Mouse (Mus musculus) ES-Bruce4 (cell line): Measurements from ENCODE around the gene Atp11a. TPM values are rescaled to one million over a fixed set of nuclear protein-coding genes. Genes with fewer than 3 reads are reported as not detected.

Experiments
- H3K27ac ChIP-seq: 2 replicates; pipeline ENCODE4 v1.5.1; 2012; ENCODE audit warnings: low read length, inconsistent platforms; ENCODE audit not compliant: insufficient read depth
- H3K27me3 ChIP-seq: 2 replicates; pipeline ENCODE4 v1.6.1; 2012; ENCODE audit warnings: mild to moderate bottlenecking, low read length, inconsistent platforms; ENCODE audit not compliant: control insufficient read depth, poor library complexity, insufficient read depth, severe bottlenecking
- H3K36me3 ChIP-seq: 2 replicates; pipeline ENCODE4 v1.6.1; 2012; ENCODE audit warnings: inconsistent platforms, mild to moderate bottlenecking, low read length, moderate library complexity; ENCODE audit not compliant: control insufficient read depth, poor library complexity, insufficient read depth, severe bottlenecking
- H3K4me1 ChIP-seq: one replicate; pipeline ENCODE4 v1.8.1; 2011; ENCODE audit warnings: low read length; ENCODE audit not compliant: control insufficient read depth, insufficient read depth
- H3K4me3 ChIP-seq: 2 replicates; pipeline ENCODE4 v1.5.1; 2011; ENCODE audit warnings: low read depth, mild to moderate bottlenecking, low read length
- H3K9ac ChIP-seq: 2 replicates; pipeline ENCODE4 v1.6.1; 2012; ENCODE audit warnings: low read depth, mild to moderate bottlenecking, inconsistent platforms; ENCODE audit not compliant: poor library complexity, severe bottlenecking
- H3K9me3 ChIP-seq: replicated peaks from 2 replicates; pipeline ENCODE4 v1.6.1; 2012; ENCODE audit warnings: mild to moderate bottlenecking, low read length, inconsistent platforms; ENCODE audit not compliant: control insufficient read depth, poor library complexity, insufficient read depth, severe bottlenecking
- CTCF ChIP-seq: IDR thresholded peaks from one replicate; pipeline ENCODE4 v1.8.1; 2011; ENCODE audit warnings: low read depth, low read length
- EP300 ChIP-seq: IDR thresholded peaks from 2 replicates; pipeline ENCODE4 v1.6.1; 2011; ENCODE audit warnings: low read depth, low read length; ENCODE audit not compliant: insufficient read depth
- POLR2A ChIP-seq: IDR thresholded peaks from one replicate; pipeline ENCODE4 v1.8.1; 2011; ENCODE audit warnings: low read length; ENCODE audit not compliant: insufficient read depth
- polyA plus RNA-seq: library from polyadenylated mRNA; stranded (reverse); fragments of >200 nt; gene quantifications from 2 replicates; pipeline ENCODE4 v1.2.4, GENCODE M21; 2011; ENCODE audit warnings: low read depth; ENCODE audit not compliant: missing spikeins, insufficient read depth, insufficient read length

Atp11a gene
- polyA plus RNA-seq, 1 experiment, result 58.5 TPM

DNA sequence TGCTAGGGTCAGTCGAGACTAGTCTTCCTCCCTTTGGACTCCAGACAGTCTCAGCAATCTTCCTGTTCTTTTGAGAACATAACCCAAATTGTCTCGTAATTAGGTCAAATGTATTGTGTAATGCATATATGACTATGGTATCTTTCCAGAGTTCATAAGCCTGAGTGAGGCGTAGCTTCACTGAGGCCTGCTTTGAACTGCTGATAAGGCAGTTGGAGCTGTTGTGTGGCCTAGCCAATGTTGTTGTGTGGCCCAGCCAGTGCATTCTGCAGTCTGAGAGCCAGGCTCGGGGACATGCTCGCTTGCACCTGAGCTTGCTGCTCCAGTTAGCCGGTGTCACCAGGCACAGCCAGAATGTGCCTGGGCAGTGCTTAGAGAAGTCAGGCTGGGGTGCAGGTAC is 89.6 kb downstream of the Atp11a start:
- Histone ChIP-seq H3K9me3 (no peaks in the 10 kb centered on the region), H3K27me3 (no peaks in the 10 kb centered on the region), H3K27ac (no peak overlapping the region), H3K4me1 (no peaks in the 10 kb centered on the region), H3K36me3 (peaks cover 3% of the 10 kb centered on the region; the same call in 1 of the 2 replicates), H3K9ac (no peak overlapping the region), H3K4me3 (no peak overlapping the region)
- TF ChIP-seq EP300 (no peak), POLR2A (no peak), CTCF (no peak)

DNA sequence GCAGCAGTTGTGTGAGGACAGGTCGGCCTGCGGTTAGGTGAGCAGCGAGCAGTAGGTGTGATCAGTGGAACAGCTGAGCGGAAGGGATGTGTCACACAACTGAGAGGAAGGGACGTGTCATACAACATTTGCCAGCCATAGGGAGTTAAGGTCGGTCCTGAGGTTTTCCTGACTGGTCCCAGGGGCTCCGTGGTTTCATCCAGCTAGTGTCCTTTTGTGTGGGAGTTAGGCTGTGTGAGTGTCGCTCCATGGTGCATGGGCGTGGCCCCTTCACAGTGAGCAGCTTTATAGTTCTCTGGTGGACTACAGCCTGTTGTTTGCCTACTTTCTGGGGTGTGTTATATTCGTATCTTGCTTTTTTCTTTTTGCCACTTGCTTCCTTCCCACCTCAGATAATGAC is 94.4 kb downstream of the Atp11a start:
- no peak for TF ChIP-seq EP300
- no peak for TF ChIP-seq POLR2A
- no peak for TF ChIP-seq CTCF
- H3K9me3 ChIP-seq, result no peaks in the 10 kb centered on the region
- H3K9ac ChIP-seq, result no peak overlapping the region
- peaks cover 3% of the 10 kb centered on the region; the same call in 1 of the 2 replicates for H3K36me3 ChIP-seq
- no peaks in the 10 kb centered on the region for H3K4me1 ChIP-seq
- H3K27ac ChIP-seq, result no peak overlapping the region
- no peak overlapping the region for H3K4me3 ChIP-seq
- no peaks in the 10 kb centered on the region for H3K27me3 ChIP-seq

DNA sequence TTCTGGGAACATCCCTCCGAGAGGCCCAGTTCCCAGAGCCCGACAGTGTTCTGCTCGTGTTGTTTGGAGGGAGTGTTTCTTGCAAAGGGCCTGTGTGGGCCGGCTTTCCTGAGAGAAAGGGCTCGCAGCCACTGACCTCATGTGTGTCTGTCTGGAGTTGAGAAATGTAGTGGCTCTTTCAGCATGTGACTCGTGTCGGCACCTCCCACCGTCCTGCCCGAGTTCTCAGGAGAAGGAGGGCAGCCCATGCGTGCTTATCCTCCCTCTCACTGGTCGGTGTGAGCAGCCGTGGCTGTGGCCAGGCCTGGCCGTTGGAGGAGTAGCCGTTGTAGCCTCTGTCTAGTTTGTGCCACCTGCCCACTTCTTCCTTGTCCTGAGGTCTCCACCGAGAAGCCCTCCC is 99.2 kb downstream of the Atp11a start:
- Histone ChIP-seq H3K9ac (no peak overlapping the region), H3K4me3 (no peak overlapping the region), H3K27ac (no peak overlapping the region), H3K27me3 (no peaks in the 10 kb centered on the region), H3K4me1 (no peaks in the 10 kb centered on the region), H3K9me3 (no peaks in the 10 kb centered on the region), H3K36me3 (no peaks in the 10 kb centered on the region)
- no peak for TF ChIP-seq POLR2A

DNA sequence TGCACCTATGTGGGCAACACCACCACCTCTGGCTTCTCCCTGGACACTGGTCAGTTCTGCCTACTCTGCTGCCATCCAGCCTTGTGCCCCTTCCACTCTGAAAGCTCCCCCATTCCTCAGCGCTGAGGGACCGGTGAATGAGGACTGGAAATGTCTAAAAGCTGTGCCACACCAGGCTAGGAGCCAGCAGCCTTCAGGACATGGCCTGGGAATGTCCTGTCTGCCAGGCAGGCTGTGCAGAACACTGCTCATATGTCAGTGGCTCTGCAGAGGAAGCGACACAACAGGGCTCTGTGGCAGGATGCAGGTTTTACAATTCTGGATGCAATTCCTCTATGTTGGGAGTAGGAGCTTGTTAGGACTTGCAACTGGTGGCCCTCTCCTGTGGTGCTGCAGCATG is 106.2 kb downstream of the Atp11a start:
- no peaks in the 10 kb centered on the region for H3K27me3 ChIP-seq
- no peak overlapping the region for H3K27ac ChIP-seq
- H3K9ac ChIP-seq, result no peak overlapping the region
- H3K4me1 ChIP-seq, result no peaks in the 10 kb centered on the region
- TF ChIP-seq CTCF (no peak), EP300 (no peak), POLR2A (no peak)
- no peaks in the 10 kb centered on the region for H3K9me3 ChIP-seq
- H3K36me3 ChIP-seq, result no peaks in the 10 kb centered on the region
- H3K4me3 ChIP-seq, result no peak overlapping the region

DNA sequence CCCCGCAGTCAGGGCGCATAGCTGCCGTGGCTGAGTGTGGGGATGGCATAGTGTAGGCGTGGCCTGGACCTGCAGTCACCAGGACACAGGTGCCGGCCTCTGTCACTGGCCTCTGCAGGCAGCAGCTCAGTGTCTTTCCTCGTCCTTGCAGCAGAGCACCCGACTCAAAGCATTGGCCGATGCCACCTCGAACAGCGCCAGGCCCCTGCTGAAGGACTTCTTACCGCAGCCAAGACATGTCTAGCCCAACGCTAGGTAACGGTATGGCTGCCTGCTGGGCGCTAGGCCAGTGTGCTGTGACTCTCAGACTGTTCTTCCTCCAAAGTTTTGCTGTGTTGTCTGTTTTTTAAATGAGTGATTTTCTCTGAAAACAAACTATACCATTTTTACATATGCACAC is 106.8 kb downstream of the Atp11a start:
- no peaks in the 10 kb centered on the region for H3K36me3 ChIP-seq
- no peaks in the 10 kb centered on the region for H3K9me3 ChIP-seq
- no peak for TF ChIP-seq POLR2A
- TF ChIP-seq CTCF, result no peak
- TF ChIP-seq EP300, result no peak
- no peaks in the 10 kb centered on the region for H3K27me3 ChIP-seq
- no peak overlapping the region for H3K9ac ChIP-seq
- no peak overlapping the region for H3K27ac ChIP-seq
- H3K4me3 ChIP-seq, result no peak overlapping the region
- H3K4me1 ChIP-seq, result no peaks in the 10 kb centered on the region

DNA sequence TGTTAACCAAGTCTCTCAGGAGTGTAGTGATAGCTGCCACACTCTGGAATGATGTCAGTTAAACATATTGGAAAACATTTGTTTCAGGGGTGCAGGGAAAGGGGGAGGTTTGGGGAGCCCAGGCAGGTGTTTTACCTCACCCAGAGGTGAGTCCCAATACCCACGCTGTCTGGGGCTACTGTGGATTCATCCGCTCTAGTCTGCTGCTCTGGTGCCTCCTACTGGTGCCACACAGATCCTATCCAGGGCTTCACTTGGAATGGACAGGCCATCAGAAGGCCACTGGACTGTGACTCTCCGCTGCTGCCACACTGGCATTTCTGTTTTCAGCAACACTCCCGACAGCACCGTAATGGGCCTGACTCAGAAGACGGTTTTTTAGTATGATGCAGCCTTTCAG is 109.0 kb downstream of the Atp11a start:
- H3K4me1 ChIP-seq, result peaks cover 2% of the 10 kb centered on the region
- H3K27me3 ChIP-seq, result no peaks in the 10 kb centered on the region
- H3K9me3 ChIP-seq, result no peaks in the 10 kb centered on the region
- TF ChIP-seq CTCF, result peak; percentile 26
- no peak for TF ChIP-seq POLR2A
- H3K9ac ChIP-seq, result no peak overlapping the region
- no peaks in the 10 kb centered on the region for H3K36me3 ChIP-seq
- no peak overlapping the region for H3K4me3 ChIP-seq
- no peak overlapping the region for H3K27ac ChIP-seq

DNA sequence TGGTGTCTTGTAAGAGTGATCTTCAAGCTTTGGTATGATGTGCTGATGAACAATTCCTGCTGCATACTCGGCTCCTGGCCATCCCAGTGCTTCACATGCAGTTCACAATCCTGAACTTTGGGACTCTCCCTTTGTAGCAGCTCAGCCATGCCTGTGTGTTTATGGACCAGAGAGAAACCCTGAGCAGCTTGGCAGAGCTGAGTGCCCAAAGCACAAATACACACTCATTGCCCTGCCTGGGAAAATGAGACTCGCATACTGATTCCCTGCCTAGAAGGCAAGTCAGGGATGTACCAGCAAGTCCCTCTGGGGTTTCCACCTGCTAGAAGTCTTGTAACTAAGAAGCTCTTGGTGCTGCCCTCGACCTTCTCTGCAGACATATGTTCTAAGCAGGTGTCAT is 112.8 kb downstream of the Atp11a start:
- TF ChIP-seq POLR2A, result no peak
- TF ChIP-seq EP300, result no peak
- TF ChIP-seq CTCF, result no peak
- H3K36me3 ChIP-seq, result no peaks in the 10 kb centered on the region
- H3K4me3 ChIP-seq, result no peak overlapping the region
- no peaks in the 10 kb centered on the region for H3K9me3 ChIP-seq
- H3K27ac ChIP-seq, result no peak overlapping the region
- H3K4me1 ChIP-seq, result peaks cover 12% of the 10 kb centered on the region
- no peak overlapping the region for H3K9ac ChIP-seq
- H3K27me3 ChIP-seq, result no peaks in the 10 kb centered on the region
